Mouse (Mus musculus): ENCODE results near the gene Foxk1. TPM values are rescaled to one million over a fixed set of nuclear protein-coding genes. Genes with fewer than 3 reads are reported as not detected.

Foxk1 gene
- total RNA-seq, 2 experiments from 2014 or later = 6.1 to 18.2 TPM

- no peak for ATAC-seq (replicated peaks; ENCODE audit: poor library complexity, severe bottlenecking)
These were observed 108.1 kb downstream of the Foxk1 start for GRCm38 (mm10) chr5:142509141-142510060.

GRCm38 (mm10) chr5:142510061-142510414, 108.7 kb downstream of the Foxk1 start:
- ATAC-seq (replicated peaks; ENCODE audit: poor library complexity, severe bottlenecking) = no peak

Other genes with a start within 250 kb of the Foxk1 start
- gene Ap5z1, start 62.4 kb downstream of the Foxk1 start, total RNA-seq (2014; fragmentation: Nextera tagmentation) = 18.2 and 23.9 TPM in 2 replicates
- gene Ap5z1, start 62.4 kb downstream of the Foxk1 start, total RNA-seq (2017) = 5.7 and 6.3 TPM in 2 replicates
- gene Papolb, start 128.6 kb downstream of the Foxk1 start, total RNA-seq (2014; fragmentation: Nextera tagmentation) = not detected in 2 replicates
- not detected in 2 replicates for gene Papolb, start 128.6 kb downstream of the Foxk1 start, total RNA-seq (2017)
- gene Radil, start 149.6 kb downstream of the Foxk1 start, total RNA-seq (2014; fragmentation: Nextera tagmentation) = not detected in 2 replicates
- gene Radil, start 149.6 kb downstream of the Foxk1 start, total RNA-seq (2017) = not detected in 2 replicates
- gene Mmd2, start 207.3 kb downstream of the Foxk1 start, total RNA-seq (2014; fragmentation: Nextera tagmentation) = not detected in 2 replicates
- gene Mmd2, start 207.3 kb downstream of the Foxk1 start, total RNA-seq (2017) = not detected in 2 replicates
- gene Wipi2, start 226.2 kb downstream of the Foxk1 start, total RNA-seq (2014; fragmentation: Nextera tagmentation) = 24.9 and 27.4 TPM in 2 replicates
- 36.2 and 36.3 TPM in 2 replicates for gene Wipi2, start 226.2 kb downstream of the Foxk1 start, total RNA-seq (2017)